Mouse (Mus musculus): ENCODE data around the gene Atg4d. TPM values are rescaled to one million over a fixed set of nuclear protein-coding genes. Genes with fewer than 3 reads are reported as not detected.

The Atg4d gene
- total RNA-seq, 1 experiment, result 23.8 TPM

GRCm38 (mm10) chr9:21276307-21276706 lies 11.2 kb downstream of the Atg4d start:
- Histone ChIP-seq H3K4me1 (ENCODE audit: control insufficient read depth in 2 of 2, insufficient read depth in 2 of 2, low read length in 2 of 2, poor library complexity in 1 of 2) (peaks cover 0 to 4% of the 10 kb centered on the region in 2 experiments; a peak in 1 of 4 replicates), H3K9me3 (ENCODE audit: control insufficient read depth, insufficient read depth, low read depth, low read length) (no peaks in the 10 kb centered on the region), H3K27ac (ENCODE audit: insufficient read depth, low read depth, low read length, poor library complexity, severe bottlenecking) (no peak overlapping the region), H3K36me3 (ENCODE audit: control insufficient read depth, insufficient read depth, low read length, poor library complexity, severe bottlenecking) (peaks cover 90% of the 10 kb centered on the region), H3K9ac (ENCODE audit: insufficient read depth, low read depth, low read length, poor library complexity, severe bottlenecking) (no peak overlapping the region), H3K4me3 (ENCODE audit: insufficient read depth in 1 of 2, low read depth in 1 of 2, low read length in 2 of 2, poor library complexity in 1 of 2, severe bottlenecking in 1 of 2) (no peak overlapping the region)
- in situ Hi-C loops (cut with MboI; ENCODE audit: low sequenced_read_pairs in 2 of 2, unreplicated experiment in 2 of 2), result no loop called here
- TF ChIP-seq ZC3H11A (IDR thresholded peaks at IDR 0.05; ENCODE audit: borderline replicate concordance, low read depth, low read length) (no peak), HCFC1 (IDR thresholded peaks at IDR 0.05; ENCODE audit: borderline replicate concordance, insufficient read depth, low read length) (no peak), CHD2 (IDR thresholded peaks at IDR 0.05; ENCODE audit: low read depth, low read length) (no peak), ZNF384 (IDR thresholded peaks at IDR 0.05; ENCODE audit: low read depth, low read length) (no peak), MAFK (IDR thresholded peaks at IDR 0.05; ENCODE audit: insufficient read depth, low read depth, low read length) (no peak)
- DNase-seq (ENCODE audit: low read depth, low spot score), result no peak

DNA sequence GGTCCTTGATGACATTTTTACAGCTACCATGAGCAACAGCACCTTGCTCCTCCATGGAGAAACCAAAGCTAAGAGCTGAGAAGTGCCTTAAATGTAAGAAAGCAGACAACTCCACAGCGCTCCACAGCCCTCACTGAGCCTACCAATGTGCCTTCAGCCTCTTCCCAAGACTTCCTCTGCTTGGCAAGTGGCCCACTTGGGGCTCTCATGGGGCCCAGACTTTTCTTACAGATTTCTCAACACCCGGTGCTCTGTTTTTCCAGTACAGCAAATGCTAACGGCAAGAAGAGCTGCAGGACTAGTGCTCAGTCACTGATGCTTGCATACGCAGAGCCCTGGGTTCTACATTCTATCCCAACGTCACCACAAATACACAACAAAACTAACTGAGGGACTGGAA lies 12.7 kb downstream of the Atg4d start:
- TF ChIP-seq CHD2 (IDR thresholded peaks at IDR 0.05; ENCODE audit: low read depth, low read length) (no peak), ZNF384 (IDR thresholded peaks at IDR 0.05; ENCODE audit: low read depth, low read length) (no peak), HCFC1 (IDR thresholded peaks at IDR 0.05; ENCODE audit: borderline replicate concordance, insufficient read depth, low read length) (no peak), ZC3H11A (IDR thresholded peaks at IDR 0.05; ENCODE audit: borderline replicate concordance, low read depth, low read length) (no peak), MAFK (IDR thresholded peaks at IDR 0.05; ENCODE audit: insufficient read depth, low read depth, low read length) (no peak)
- Histone ChIP-seq H3K36me3 (ENCODE audit: control insufficient read depth, insufficient read depth, low read length, poor library complexity, severe bottlenecking) (peaks cover 89% of the 10 kb centered on the region), H3K27ac (ENCODE audit: insufficient read depth, low read depth, low read length, poor library complexity, severe bottlenecking) (no peak overlapping the region), H3K4me3 (ENCODE audit: insufficient read depth in 1 of 2, low read depth in 1 of 2, low read length in 2 of 2, poor library complexity in 1 of 2, severe bottlenecking in 1 of 2) (no peak overlapping the region), H3K4me1 (ENCODE audit: control insufficient read depth in 2 of 2, insufficient read depth in 2 of 2, low read length in 2 of 2, poor library complexity in 1 of 2) (peaks cover 0 to 4% of the 10 kb centered on the region in 2 experiments; a peak in 1 of 4 replicates), H3K9me3 (ENCODE audit: control insufficient read depth, insufficient read depth, low read depth, low read length) (no peaks in the 10 kb centered on the region), H3K9ac (ENCODE audit: insufficient read depth, low read depth, low read length, poor library complexity, severe bottlenecking) (no peak overlapping the region)
- in situ Hi-C loops (cut with MboI; ENCODE audit: low sequenced_read_pairs in 2 of 2, unreplicated experiment in 2 of 2), result no loop called here
- DNase-seq (ENCODE audit: low read depth, low spot score), result no peak

GRCm38 (mm10) chr9:21283591-21283990 lies 18.5 kb downstream of the Atg4d start:
- Histone ChIP-seq H3K9me3 (ENCODE audit: control insufficient read depth, insufficient read depth, low read depth, low read length) (no peaks in the 10 kb centered on the region), H3K4me1 (ENCODE audit: control insufficient read depth in 2 of 2, insufficient read depth in 2 of 2, low read length in 2 of 2, poor library complexity in 1 of 2) (peaks cover 2 to 8% of the 10 kb centered on the region in 2 experiments; a peak in 2 of 4 replicates), H3K36me3 (ENCODE audit: control insufficient read depth, insufficient read depth, low read length, poor library complexity, severe bottlenecking) (peaks cover 47% of the 10 kb centered on the region), H3K4me3 (ENCODE audit: insufficient read depth in 1 of 2, low read depth in 1 of 2, low read length in 2 of 2, poor library complexity in 1 of 2, severe bottlenecking in 1 of 2) (no peak overlapping the region), H3K9ac (ENCODE audit: insufficient read depth, low read depth, low read length, poor library complexity, severe bottlenecking) (no peak overlapping the region), H3K27ac (ENCODE audit: insufficient read depth, low read depth, low read length, poor library complexity, severe bottlenecking) (no peak overlapping the region)
- in situ Hi-C loops (cut with MboI; ENCODE audit: low sequenced_read_pairs in 2 of 2, unreplicated experiment in 2 of 2), result no loop called here
- no peak for DNase-seq (ENCODE audit: low read depth, low spot score)
- TF ChIP-seq CHD2 (IDR thresholded peaks at IDR 0.05; ENCODE audit: low read depth, low read length), result no peak
- TF ChIP-seq MAFK (IDR thresholded peaks at IDR 0.05; ENCODE audit: insufficient read depth, low read depth, low read length), result no peak
- TF ChIP-seq HCFC1 (IDR thresholded peaks at IDR 0.05; ENCODE audit: borderline replicate concordance, insufficient read depth, low read length), result no peak
- no peak for TF ChIP-seq ZC3H11A (IDR thresholded peaks at IDR 0.05; ENCODE audit: borderline replicate concordance, low read depth, low read length)
- no peak for TF ChIP-seq ZNF384 (IDR thresholded peaks at IDR 0.05; ENCODE audit: low read depth, low read length)

- in situ Hi-C loops (cut with MboI; ENCODE audit: low sequenced_read_pairs in 2 of 2, unreplicated experiment in 2 of 2), result no loop called here
- no peak overlapping the region for H3K27ac ChIP-seq (ENCODE audit: insufficient read depth, low read depth, low read length, poor library complexity, severe bottlenecking)
- no peak overlapping the region for H3K4me3 ChIP-seq (ENCODE audit: insufficient read depth in 1 of 2, low read depth in 1 of 2, low read length in 2 of 2, poor library complexity in 1 of 2, severe bottlenecking in 1 of 2)
Measured at GRCm38 (mm10) chr9:21283994-21284393, 18.9 kb downstream of the Atg4d start.

More at GRCm38 (mm10) chr9:21283994-21284393, 18.9 kb downstream of the Atg4d start:
- no peak for DNase-seq (ENCODE audit: low read depth, low spot score)
- Histone ChIP-seq H3K36me3 (ENCODE audit: control insufficient read depth, insufficient read depth, low read length, poor library complexity, severe bottlenecking) (peaks cover 43% of the 10 kb centered on the region), H3K4me1 (ENCODE audit: control insufficient read depth in 2 of 2, insufficient read depth in 2 of 2, low read length in 2 of 2, poor library complexity in 1 of 2) (peaks cover 2 to 8% of the 10 kb centered on the region in 2 experiments; a peak in 2 of 4 replicates), H3K9me3 (ENCODE audit: control insufficient read depth, insufficient read depth, low read depth, low read length) (no peaks in the 10 kb centered on the region), H3K9ac (ENCODE audit: insufficient read depth, low read depth, low read length, poor library complexity, severe bottlenecking) (no peak overlapping the region)
- TF ChIP-seq CHD2 (IDR thresholded peaks at IDR 0.05; ENCODE audit: low read depth, low read length), result no peak
- TF ChIP-seq MAFK (IDR thresholded peaks at IDR 0.05; ENCODE audit: insufficient read depth, low read depth, low read length), result no peak
- no peak for TF ChIP-seq HCFC1 (IDR thresholded peaks at IDR 0.05; ENCODE audit: borderline replicate concordance, insufficient read depth, low read length)
- no peak for TF ChIP-seq ZC3H11A (IDR thresholded peaks at IDR 0.05; ENCODE audit: borderline replicate concordance, low read depth, low read length)
- TF ChIP-seq ZNF384 (IDR thresholded peaks at IDR 0.05; ENCODE audit: low read depth, low read length), result no peak

Measured in ES-E14 (cell line).